Mouse (Mus musculus): ENCODE results near the gene Ccar1. TPM values are rescaled to one million over a fixed set of nuclear protein-coding genes. Genes with fewer than 3 reads are reported as not detected.

The Ccar1 gene
- polyA plus RNA-seq, 1 experiment from 2014 or later = 149 TPM

Other genes with a start within 250 kb of the Ccar1 start
- gene Kif1bp, start 213.8 kb downstream of the Ccar1 start, polyA plus RNA-seq (2015; fragmentation: Nextera tagmentation; extraction: Ambion mirVana) = 35.5 and 39.0 TPM in 2 replicates
- 20.8 and 23.2 TPM in 2 replicates for gene Ddx21, start 190.0 kb downstream of the Ccar1 start, polyA plus RNA-seq (2015; fragmentation: Nextera tagmentation; extraction: Ambion mirVana)
- 116 and 119 TPM in 2 replicates for gene Ddx50, start 141.1 kb downstream of the Ccar1 start, polyA plus RNA-seq (2015; fragmentation: Nextera tagmentation; extraction: Ambion mirVana)
- 2.1 and 2.4 TPM in 2 replicates for gene Stox1, start 66.2 kb downstream of the Ccar1 start, polyA plus RNA-seq (2015; fragmentation: Nextera tagmentation; extraction: Ambion mirVana)
- 23.4 and 28.4 TPM in 2 replicates for gene Tet1, start 116.7 kb upstream of the Ccar1 start, polyA plus RNA-seq (2015; fragmentation: Nextera tagmentation; extraction: Ambion mirVana)
- gene Slc25a16, start 128.3 kb upstream of the Ccar1 start, polyA plus RNA-seq (2015; fragmentation: Nextera tagmentation; extraction: Ambion mirVana) = 19.0 and 19.4 TPM in 2 replicates
- gene Dna2, start 154.7 kb upstream of the Ccar1 start, polyA plus RNA-seq (2015; fragmentation: Nextera tagmentation; extraction: Ambion mirVana) = 16.6 and 19.7 TPM in 2 replicates
- gene Rufy2, start 187.9 kb upstream of the Ccar1 start, polyA plus RNA-seq (2015; fragmentation: Nextera tagmentation; extraction: Ambion mirVana) = 22.7 and 23.0 TPM in 2 replicates
- 116 and 138 TPM in 2 replicates for gene Hnrnph3, start 231.9 kb upstream of the Ccar1 start, polyA plus RNA-seq (2015; fragmentation: Nextera tagmentation; extraction: Ambion mirVana)
- 5.0 and 6.1 TPM in 2 replicates for gene Pbld2, start 232.0 kb upstream of the Ccar1 start, polyA plus RNA-seq (2015; fragmentation: Nextera tagmentation; extraction: Ambion mirVana)

Data from kidney, embryonic 16.5 days (tissue).